Mouse (Mus musculus) heart, adult 10 weeks (tissue): ENCODE results near the gene Lztfl1. TPM values are rescaled to one million over a fixed set of nuclear protein-coding genes. Genes with fewer than 3 reads are reported as not detected.

Source experiments
- polyA plus RNA-seq: library from polyadenylated mRNA; stranded (reverse); fragments of 350-450 nt; fragmentation: Illumina TruSeq; extraction: RNeasy Lipid Tissue Mini Kit (QIAGEN cat#74804); gene quantifications from one replicate; pipeline ENCODE4 v1.2.3, GENCODE M21; 2014; ENCODE audit warnings: low read depth, low replicate concordance

The Lztfl1 gene
- 23.7 TPM for polyA plus RNA-seq

GRCm38 (mm10) chr9:123717186-123718008 is at the start of gene Lztfl1:
Gene Lztfl1 (minus strand): TSS chr9:123717697.

GRCm38 (mm10) chr9:123678327-123679105 is 39.0 kb downstream of the Lztfl1 start, which contains the start of the genes Ccr9 and Slc6a20a:
Gene Ccr9 (plus strand): TSS chr9:123678439.
Gene Slc6a20a (minus strand): TSS chr9:123678885.

Other genes with a start within 250 kb of the Lztfl1 start
- gene Limd1, start 239.0 kb downstream of the Lztfl1 start, polyA plus RNA-seq: 39.9 TPM
- gene Sacm1l, start 187.9 kb downstream of the Lztfl1 start, polyA plus RNA-seq: 33.2 TPM
- not detected for gene Slc6a20b, start 85.1 kb downstream of the Lztfl1 start, polyA plus RNA-seq
- gene Ccr9, start 39.3 kb downstream of the Lztfl1 start, polyA plus RNA-seq: not detected
- not detected for gene Slc6a20a, start 38.8 kb downstream of the Lztfl1 start, polyA plus RNA-seq
- gene Cxcr6, start 88.8 kb upstream of the Lztfl1 start, polyA plus RNA-seq: 0.24 TPM
- gene Fyco1, start 134.2 kb upstream of the Lztfl1 start, polyA plus RNA-seq: 140 TPM
- gene Xcr1, start 144.3 kb upstream of the Lztfl1 start, polyA plus RNA-seq: not detected